Mouse (Mus musculus) sigmoid colon, adult 10 weeks (tissue): ENCODE data around the gene Adam29. TPM values are rescaled to one million over a fixed set of nuclear protein-coding genes. Genes with fewer than 3 reads are reported as not detected.

Experiments
- polyA plus RNA-seq: library from polyadenylated mRNA; stranded (reverse); fragments of 350-450 nt; fragmentation: Illumina TruSeq; extraction: RNeasy Lipid Tissue Mini Kit (QIAGEN cat#74804); gene quantifications from one replicate; pipeline ENCODE4 v1.2.3, GENCODE M21; 2014; ENCODE audit warnings: low read depth, low replicate concordance

Adam29 gene
- not detected for polyA plus RNA-seq

DNA sequence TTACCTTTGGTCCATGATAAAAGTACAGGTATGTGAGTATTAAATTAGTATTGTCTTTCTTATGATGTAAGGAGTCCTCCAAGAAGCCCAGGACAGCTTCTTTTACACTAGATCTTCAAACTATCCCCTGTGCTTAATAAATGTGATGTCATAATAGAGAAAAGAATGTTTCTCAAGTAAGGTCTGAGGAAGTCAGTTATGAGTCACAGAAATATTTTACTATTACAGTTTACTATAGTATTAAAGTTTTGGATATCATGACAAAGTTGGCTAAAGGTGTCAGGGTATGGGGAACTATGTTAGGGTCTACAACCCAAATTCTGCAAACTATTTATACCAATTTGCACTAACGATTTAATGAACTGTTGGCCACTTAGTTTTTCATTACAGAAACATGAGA lies at the start of gene Adam29:
Gene Adam29, minus strand, starts transcription at position 101 of the 400 bp plus-strand sequence.

DNA sequence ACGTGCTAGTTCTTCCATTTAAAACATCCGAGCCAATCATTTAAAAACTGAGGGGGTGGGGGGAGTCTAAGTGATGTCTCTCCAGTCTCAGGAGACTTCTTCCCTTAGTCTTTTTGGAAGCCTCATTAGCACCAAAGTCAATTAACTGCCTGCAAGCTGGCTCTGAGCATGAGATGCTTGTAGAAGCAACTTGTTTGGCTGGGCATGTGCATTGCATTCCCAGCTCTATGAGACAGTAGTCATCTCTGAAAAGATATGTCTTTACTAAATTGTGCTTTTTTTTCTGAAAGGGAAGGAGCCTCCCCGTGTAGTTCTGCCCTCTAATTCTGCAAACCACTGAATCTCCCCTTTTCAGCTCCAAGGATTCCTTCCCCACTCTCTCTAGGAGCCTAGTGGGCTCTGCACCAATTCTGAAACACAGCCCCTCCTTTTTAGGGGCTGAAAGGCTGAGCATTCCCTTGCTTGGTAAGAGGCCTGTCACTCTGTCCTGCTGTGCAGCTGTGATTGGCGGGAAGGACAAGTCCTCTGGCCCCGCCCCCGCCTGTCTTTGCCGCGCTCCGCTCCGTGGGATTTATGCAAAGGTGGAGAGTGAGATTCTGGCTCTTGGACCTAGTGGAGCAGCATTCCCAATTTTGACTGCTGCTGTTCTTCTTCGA lies 33.2 kb upstream of the Adam29 start, which contains the start of gene Glra3:
Gene Glra3, plus strand, starts transcription at position 591 of the 656 bp plus-strand sequence.

Other genes starting within 250 kb of the Adam29 start
- not detected for gene Glra3, start 33.5 kb upstream of the Adam29 start, polyA plus RNA-seq